Mouse (Mus musculus) CD4-positive, CD25-positive, alpha-beta regulatory T cell, adult 2 months (primary cell): ENCODE data around the gene Fkbp9.
"Not testable (repeated sequence)": the region's sequence is repeated elsewhere in the genome, so short reads cannot be mapped to it uniquely, and the experiment has no call there.

Experiments
- DNase-seq: peaks from one replicate; pipeline ENCODE4 v3.0.0-alpha.2; 2012; ENCODE audit warnings: low read depth, low spot score

The Fkbp9 gene

DNA sequence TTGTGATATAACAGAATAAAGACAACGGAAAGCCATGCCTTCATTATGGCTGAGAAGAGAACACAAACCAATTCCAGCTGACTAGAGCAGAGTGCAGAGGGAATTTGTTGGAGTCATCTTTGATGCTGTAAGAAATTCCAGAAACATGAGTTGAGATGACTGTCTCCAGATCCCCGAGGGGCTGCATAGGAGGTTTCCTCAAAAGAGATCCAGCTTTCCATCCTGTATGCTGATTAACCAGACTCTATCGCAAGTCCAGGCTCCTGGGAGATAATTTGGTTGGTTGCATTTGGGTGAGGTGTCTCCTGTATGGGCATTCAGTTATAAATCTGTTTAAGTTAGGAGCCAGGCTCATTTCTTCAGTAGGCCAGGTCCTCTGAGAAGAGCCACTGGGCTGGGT is 5.8 kb downstream of the Fkbp9 start:
- DNase-seq = no peak

DNA sequence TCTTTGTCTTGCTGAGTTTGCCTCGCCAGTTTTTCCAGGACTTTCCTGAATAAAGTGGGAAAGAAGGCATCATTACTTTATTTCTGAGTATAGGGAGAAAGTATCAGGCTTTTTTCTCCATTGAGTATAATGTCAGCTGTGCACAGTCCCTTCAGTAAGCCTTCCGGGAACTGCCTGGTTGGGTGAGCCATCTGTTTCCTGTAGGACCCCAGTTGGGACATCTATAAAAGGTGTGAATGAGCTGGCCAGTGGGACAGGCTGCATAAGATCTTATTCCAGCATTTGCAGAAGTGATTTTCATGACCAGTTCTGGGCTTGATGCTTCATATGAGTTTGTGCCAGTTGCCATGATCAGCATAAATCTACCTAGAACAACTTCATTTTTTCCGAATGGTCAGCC is 11.4 kb downstream of the Fkbp9 start:
- DNase-seq = no peak

DNA sequence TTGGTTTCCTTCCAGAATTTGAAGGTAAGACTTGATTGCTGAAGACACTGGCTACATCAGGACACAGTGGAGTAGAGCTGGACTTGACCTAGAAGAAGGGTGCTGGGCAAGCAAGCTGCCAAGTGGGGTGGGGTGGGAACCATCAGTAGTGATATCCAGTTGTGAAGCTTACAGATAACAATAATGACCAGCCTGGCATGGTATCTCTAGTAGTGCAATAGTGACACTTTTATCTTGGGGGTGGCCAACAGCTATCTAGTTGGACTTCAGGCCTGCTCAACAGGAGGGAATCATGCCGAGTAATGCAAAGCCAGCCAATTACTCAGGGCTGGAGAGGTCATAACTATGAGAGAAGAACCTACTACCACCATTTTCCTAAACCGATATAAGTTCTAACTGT is 12.5 kb downstream of the Fkbp9 start:
- DNase-seq = no peak

DNA sequence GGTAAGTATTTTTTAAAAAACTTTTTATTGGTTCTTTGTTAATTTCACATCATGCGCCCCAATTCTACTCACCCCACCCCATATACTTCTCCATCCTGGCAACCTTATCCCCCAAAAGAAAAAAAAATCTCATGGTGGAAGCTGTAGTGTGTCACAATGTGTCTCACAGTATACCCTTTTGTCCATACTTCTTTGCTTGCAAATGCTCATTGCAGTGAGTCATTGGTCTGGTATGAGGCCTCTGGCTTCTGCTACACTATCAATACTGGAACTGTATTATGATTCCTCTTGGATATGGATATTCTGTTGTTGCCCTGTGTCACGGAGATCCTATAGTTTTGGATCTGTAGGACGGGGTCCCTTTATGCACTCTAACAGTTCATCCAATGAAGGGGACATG is 17.1 kb downstream of the Fkbp9 start:
- DNase-seq = no peak

DNA sequence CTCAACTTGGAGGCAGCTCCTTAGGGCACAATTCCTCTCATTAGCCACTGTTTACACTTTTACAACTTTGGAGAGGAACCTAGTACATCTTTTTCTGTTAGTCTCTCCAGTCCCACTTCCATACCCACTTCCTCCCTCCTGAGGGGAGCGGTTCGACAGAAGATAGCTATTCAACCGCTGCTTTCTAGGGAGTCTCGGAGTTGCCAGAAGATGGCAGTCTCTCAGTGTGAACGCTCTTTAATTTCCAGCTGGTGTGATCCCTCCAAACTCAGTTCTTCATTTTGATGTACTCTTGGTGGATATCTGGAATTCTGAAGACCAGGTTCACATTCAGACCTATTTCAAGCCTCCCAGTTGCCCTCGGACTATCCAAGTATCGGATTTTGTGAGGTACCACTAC is 18.5 kb downstream of the Fkbp9 start:
- peak; percentile 8 for DNase-seq

DNA sequence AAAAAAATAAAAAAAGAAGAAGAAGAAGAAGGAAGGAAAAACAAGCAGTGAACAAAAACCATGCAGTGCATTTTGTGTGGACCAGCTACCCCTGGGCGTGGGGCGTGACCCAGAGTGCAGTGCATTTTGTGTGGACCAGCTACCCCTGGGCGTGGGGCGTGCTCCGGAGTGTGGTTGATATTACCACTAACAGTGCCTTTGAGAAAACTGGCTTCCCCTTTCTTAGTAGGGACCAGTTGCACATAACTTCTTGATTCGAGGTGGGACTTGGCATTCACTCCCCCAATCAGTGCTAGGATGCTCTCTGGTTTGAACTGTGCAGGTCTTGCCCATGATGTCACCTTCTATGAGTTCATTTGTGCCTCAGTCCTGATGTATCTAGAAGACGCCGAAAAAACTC is 22.9 kb downstream of the Fkbp9 start:
- DNase-seq = no peak

DNA sequence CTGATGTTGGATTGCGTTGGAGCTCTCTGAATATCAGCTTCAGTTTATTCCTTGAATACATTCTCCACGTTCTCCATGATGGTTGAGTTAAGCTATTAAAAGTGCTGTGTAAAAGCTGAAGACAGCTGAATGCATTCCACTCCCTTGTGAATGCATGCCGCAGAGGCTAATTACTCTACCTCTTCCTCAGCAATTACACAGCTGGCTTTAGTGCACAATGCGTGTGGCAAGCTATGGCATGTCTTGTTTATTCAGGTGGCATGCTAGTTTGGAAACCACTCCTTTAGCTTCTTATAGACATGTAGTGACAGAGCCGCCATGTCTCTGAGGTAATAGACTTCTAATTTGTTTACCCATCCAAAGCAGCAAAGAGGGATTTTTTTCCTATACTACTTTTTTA is 24.9 kb downstream of the Fkbp9 start:
- DNase-seq = no peak

DNA sequence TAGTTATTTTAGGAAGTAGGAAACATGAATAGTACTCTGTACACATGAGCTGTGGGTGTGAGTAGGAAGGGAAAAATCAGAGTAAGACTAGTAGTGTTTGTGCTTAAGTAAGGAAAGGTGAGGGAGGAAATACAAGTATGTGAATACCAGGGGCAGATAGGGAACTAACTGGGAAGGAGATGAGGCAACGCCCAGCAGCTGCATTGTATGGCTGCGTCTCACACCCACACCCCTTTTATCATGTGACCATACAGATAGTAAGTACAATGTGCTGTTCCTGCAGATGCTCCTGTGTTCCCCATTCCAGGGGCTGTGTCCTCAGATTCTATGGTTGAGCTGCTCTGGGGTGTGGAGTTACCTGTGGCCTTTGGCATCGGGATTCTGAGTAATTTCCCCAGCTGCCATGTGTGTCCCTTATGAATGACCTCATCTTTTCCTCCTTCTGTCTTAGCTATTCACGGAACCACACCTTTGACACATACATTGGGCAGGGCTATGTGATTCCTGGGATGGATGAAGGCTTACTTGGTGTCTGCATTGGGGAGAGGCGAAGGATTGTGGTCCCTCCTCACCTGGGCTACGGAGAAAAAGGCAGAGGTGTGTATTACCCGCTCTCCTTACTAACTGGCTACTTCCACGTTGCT is 28.5 kb downstream of the Fkbp9 start:
- no peak for DNase-seq

DNA sequence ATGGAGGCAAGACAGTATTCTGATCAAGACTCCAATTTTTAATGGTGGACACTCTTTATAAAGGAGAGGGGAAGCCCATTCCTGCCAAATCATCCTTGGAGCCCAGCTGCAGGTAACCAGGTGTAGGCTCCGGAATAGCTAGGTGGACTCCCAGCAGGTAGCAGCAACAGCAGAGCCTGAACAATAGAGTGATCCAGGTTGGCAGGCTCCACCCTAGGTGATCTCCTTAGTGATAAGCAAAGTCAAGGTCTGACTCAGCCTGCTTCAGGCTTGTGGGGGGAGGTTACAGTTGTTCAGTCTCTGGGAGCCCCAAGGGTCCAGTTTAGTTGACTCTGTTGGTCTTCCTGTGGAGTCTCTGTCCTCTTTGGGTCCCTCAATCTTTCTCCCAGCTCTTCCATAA is 35.0 kb downstream of the Fkbp9 start:
- not testable (repeated sequence) for DNase-seq

DNA sequence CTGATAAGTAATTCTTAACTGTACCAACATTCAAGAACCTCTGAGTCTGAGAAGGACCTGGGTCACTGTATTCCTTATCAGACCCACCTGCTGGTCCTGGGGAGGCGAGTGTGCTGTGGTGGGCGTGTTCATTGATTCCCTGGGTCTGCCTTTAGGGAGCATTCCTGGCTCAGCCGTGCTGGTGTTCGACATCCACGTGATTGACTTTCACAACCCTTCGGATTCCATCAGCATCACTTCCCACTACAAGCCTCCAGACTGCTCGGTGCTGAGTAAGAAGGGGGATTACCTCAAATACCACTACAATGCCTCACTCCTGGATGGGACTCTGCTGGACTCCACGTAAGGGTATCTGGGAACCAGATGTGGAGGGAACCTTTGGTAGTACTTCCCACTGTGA is 36.7 kb downstream of the Fkbp9 start:
- no peak for DNase-seq

DNA sequence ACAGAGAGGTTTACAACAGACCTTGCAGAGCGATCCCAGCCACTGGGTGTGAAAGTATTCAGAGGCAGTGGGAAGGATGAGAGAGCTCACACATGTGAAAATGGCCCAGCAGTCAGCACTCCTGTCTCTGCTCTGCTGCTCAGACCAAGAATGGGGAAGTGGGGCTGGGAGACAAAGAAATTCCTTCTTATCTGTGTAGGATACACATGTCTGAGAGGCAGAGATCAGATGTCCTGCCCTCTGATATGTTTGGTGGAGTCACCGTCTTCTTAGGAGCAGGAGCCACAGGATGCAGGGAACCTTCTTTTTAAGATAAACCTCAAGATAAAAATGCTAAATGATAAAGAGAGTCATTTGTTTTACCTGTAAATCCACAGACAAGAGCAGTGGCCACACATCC is 38.2 kb downstream of the Fkbp9 start:
- DNase-seq = no peak

DNA sequence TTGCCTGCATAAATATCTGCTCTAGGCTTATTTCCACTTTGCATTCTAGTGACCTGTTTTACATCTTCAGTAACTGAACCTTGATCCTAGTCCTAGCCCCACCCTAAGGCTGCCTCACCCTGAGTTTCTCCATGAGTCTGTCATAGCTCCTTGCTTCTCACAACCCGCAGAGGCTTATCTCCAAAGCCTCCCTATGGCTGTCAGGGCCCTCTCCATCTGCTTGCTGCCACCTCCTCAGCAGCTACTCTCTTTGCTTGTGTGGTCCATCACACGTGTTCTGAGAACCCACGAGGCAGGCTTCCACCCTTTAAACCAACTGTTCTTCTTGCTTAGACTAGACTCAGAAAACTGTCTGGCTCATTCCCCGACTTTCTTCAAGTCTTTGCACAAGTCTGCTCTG is 45.0 kb downstream of the Fkbp9 start:
- no peak for DNase-seq

DNA sequence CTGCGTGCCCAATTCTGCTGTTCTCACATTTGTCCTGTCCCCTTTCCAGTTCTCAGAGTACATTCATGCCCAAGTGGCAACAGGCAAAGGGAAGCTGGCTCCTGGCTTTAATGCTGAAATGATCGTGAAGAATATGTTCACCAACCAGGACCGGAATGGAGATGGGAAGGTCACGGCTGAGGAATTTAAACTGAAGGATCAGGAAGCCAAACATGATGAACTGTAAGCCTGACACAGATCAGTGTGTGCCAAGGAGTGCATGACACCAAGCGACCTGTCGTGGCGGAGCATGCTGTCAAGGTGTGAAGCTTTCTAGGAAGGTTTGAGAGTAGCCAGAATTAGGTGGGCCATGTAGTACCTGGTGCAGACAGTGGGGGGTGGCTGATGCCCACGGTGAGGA is 46.1 kb downstream of the Fkbp9 start:
- peak; percentile 18 for DNase-seq

DNA sequence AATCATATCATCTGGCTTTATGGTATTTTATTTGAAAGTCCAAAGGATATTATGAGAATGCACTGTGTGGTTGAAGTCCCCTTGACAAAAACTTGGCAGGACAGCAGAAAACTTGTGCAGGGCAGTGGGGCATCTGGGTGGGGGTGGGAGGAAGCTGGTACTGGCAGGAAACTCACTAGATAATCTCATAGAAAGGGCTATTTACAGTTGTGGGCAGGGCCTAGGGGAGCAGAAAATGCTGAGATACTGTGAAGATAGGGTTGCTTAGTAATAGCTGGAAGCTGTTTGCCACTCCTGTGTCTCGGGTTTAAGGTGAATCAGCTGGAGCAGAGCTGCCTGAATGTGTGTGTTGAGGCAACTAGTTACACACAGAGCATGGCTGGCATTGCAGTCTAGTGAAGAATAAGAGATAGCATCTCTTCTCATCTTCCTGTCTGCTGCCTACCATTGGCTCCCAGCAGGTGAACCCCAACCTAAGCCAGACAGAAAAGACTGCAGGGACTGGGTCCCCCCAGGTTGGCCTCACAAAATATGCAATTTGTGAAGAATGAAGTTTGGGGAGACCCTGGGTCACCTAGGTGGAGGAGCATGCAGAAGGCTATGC is 47.6 kb downstream of the Fkbp9 start:
- peak; percentile 15 for DNase-seq

DNA sequence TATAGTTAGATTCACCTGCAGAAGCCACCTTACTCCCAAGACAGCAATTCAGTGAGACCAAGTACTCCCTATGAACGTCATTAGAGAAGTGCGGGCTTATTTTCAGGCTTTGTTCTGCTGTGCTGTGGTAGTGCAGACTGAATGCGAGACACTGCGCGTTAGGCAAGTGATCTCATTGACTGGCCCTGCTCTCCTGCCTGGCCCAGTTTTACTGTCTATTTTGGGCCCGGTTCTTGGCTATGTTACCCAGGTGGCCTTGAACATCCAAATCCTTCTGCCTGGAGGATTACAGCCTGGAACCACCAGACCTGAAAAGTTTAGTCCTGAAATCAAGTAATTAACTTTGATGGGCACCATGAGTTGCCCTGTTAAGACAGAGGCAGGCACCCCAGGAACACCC is 56.7 kb downstream of the Fkbp9 start:
- no peak for DNase-seq

DNA sequence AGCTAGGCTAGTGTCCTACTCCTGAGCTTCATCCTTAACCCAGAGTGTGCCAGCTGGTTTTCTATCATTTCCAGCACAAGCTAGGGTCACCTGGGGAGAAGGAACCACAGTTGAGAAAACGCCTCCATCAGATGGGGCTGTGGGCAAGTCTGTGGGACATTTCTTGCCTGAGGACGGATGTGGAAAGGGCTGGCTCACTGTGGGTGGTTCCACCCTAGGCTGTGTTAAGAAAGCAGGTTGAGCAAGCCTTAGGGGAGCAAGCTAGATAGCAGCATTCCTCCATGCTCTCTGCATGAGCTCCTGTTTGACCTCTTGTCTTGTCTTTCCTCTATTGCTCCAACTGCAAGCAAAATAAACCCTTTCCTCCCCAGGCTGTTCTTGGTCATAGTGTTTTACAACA is 58.9 kb downstream of the Fkbp9 start:
- no peak for DNase-seq

DNA sequence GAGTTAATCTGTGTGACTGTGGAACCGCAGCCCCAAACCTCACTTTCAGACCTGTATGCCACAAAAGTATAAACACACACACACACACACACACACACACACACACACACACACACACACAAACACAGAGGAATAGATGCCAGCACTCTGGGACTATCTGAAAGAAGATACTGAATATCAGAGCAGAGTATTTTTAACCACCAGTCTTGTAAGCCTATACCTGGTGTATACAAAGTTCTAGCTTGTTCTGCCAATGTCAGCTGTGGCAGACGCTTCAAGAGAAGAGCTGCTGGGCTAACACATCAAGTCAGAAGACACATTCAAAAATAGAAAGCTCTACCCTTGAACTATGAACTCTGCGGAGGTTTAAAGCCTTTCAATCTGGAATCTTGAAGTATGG is 67.7 kb downstream of the Fkbp9 start:
- no peak for DNase-seq

DNA sequence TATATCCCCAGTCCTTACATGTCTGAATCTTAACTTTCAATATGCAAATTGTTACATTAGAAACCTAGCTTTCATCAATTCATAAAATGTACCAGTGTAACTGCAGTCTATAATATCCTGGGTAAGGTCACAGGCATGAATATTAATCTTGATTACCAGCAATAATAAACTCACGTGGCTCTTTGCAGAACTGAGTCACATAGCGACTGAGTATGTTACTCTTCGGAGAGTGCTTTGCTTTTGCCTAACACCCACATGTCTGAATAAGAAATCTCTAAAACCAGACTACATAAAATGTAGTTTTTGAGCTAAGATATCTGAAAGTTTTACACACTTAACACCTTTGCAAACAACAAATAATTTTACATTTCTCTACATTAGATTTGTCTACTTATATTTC is 69.5 kb downstream of the Fkbp9 start:
- DNase-seq = peak; percentile 30

DNA sequence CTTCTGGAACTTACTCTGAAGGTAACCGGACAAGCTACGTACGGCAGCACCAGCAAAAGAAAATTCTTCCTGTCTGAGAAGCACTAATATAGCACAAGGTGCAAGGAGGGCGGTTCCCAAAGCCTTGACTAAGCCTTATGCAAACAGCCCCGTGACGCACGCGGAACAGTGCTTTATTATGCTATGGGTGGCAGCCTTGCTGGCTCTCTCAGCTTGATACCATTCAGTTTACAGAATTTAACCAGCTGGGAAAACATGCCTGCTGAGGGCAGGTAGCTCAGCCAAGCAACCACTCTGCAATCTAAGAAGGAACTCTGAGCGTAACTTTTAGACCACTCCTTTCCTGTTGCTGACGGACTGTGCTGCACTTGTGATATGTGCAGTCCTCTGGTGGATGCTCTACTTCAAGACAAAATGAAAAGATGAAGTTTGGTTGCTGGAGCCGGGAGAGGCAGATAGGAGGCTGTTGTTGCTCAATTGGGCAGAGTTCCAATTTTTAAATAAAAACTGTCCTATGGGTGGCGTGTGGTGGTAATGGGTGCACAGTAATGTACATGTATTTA is 70.0 kb downstream of the Fkbp9 start:
- peak; percentile 88 for DNase-seq

DNA sequence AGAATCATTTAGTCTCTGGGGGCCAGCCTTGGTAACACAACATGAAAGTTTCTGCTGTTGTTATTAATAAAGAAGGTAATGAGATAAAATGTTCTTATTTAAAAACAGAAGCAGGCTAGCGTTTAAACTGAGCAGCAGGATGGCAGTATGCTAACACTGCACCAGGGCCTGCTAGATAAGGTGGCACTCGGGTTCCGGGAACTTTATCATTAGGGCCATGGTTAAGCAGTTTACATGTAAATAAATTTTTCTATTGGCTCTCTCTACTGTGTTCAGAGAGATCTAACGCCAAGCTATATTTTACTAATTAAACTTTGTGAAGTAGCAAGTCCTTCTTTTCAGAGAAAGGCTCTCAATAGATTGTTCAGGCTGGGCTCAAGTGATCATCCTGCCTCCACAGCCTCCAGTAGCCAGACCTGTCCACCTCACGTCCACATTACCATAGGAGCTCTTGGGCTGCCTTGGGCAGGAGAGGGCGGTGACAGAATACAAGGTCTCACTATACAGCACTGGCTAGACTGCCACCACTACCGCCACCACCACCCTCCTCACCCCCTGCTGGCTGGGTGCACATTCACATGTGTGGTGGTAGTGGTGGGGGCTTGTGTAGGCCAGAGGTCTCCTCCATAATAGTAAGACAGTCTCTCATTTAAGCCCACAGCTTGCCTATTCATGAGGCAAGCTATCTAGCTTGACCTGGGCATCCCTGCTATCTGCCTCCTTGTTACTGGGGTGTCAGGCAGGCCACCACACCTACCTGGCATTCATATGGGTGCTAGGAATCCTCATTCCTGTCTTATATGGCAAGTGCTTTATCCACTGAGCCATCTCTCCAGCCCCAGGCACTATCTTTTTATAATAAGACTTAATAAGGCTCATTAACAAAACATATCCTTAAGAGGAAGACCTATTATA is 71.0 kb downstream of the Fkbp9 start:
- DNase-seq = peak; percentile 15

DNA sequence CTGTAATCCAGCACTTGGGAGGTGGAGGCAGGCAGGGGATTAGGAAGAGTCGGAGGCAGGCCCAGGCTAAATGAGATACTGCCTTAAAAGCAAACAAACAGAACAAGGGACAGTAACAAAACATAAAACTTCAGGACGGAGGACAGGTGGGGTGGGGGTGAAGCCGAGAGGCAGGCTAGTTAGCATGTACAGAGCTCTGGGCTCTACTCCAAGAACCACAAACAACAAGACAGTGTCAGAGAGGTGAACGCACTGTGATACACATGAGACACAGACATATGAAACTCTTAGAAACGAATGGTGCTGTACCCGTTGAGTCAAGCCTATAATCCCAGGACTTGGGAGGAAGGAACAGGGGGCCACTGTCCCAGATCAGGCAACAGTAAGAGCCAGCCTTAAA is 72.0 kb downstream of the Fkbp9 start:
- DNase-seq = no peak

DNA sequence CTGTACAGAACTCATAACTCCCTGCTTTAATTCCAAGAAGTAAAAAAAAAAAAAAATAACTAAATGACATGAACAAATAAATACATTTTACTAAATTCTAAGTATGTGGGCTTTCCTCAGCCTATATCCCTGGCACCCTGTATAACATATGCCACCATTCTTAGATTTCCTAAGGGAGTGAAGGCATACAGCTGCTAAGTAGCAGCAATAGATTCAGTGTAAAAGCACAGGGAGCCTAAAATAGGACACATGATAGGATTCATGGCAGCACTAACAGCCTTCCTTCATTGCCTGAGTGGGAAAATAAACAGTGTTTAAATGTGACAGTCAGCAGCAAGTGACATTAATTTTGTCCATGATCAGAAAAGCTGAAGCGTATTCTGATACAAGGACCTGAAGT is 72.5 kb downstream of the Fkbp9 start:
- DNase-seq = no peak

DNA sequence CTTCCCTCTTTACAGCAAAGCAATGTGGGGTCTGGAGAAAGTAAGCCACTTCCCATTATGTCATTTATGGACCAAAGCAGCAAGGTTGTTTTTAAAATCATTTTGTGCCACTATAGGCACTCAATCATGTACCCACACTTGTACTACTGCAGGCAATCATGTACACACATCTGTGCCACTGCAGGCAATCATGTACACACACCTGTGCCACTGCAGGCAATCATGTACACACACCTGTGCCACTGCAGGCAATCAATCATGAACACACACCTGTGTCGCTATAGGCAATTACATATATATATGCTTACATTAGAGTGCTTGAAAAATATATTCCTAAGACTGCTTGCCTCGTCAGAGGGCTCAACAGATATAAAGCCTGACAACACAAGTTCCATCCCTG is 73.1 kb downstream of the Fkbp9 start:
- DNase-seq = no peak
